Mouse (Mus musculus) liver, embryonic 14.5 days (tissue): ENCODE measurements at regions not wholly inside any gene's neighbourhood (a gene's known extent, or its start where the extent isn't known, plus 50 kb on each side); places are given as distances from the start of the nearest gene placed in this dataset.

ENCODE experiments used
- CTCF ChIP-seq: IDR thresholded peaks from 2 replicates; pipeline ENCODE4 v1.5.1; 2016; ENCODE audit warnings: antibody characterized with exemption, low read depth, control low read depth
- EP300 ChIP-seq: IDR thresholded peaks from 2 replicates; pipeline ENCODE4 v1.6.1; 2016; ENCODE audit warnings: antibody characterized with exemption, low read depth

GRCm38 (mm10) chr13:83399381-83399780, 104.5 kb upstream of the Mef2c start:
- TF ChIP-seq CTCF, result no peak
- no peak for TF ChIP-seq EP300
